Mouse (Mus musculus) liver (tissue): ENCODE data around the gene Mlc1.

Experiments
- DNase-seq: peaks from one replicate; pipeline ENCODE4 v3.0.0-alpha.2; 2020; ENCODE audit warnings: mixed read lengths

Mlc1 gene

DNA sequence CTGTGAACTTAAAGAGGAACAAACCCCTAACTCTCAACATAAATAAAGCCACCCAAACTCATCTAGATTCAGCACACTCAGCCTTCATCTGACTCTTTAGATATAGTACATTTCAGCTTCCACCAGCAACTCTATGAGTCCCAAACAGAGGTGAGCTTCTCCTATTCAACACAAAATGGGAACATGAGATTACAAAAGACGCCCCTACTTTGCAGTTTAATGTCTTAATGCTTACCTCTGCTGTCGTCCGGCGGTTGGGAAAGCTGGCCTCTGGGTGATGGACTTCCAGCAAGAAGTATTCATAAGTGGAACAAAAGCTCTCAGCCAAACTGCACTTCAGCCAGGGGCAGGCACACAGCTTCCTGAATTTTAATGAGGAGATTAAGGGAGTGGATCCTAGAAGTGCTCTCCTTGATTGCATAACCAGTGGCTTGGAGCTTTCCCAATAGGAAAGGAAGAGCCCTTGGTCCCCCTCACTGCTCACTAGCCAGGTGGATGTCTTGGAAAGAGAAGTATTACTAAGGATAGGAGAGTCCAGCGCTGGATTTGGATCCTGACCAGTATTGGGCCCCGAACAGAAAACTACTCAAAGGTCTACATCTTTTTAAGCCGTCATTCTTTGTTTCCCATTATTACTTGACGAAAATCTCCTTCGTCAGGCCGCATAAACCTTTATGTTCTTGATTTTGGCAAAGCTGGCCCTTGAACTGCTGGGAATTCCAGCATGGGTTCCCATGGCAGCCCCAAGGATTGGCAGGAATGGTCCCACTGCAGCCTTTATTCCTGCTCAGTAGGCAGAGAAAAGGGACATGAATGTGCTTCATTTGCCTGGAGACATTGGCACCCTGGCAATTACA lies at the start of gene Mlc1:
Gene Mlc1, minus strand, starts transcription at position 727 of the 857 bp plus-strand sequence.
- no peak for DNase-seq

DNA sequence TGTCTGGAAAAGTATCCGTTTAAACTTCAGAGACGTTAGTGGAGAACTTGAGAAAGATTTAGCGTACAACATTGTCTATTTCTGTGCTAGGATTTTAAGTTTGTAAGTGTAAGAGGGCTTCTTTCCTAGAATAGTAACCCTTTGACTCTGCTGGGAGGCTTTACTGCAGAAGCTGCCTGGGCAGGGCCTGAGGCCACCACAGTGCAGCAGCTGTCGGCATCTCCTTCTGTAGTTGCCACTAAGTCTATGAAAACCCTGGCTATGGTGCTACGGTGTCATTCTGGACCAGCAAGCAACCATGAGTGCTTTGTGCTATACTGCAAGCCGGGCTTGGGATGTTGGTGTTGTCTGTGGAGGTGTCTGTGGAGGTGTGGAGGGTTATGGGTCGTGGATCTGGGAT lies 41.7 kb upstream of the Mlc1 start:
- no peak for DNase-seq

DNA sequence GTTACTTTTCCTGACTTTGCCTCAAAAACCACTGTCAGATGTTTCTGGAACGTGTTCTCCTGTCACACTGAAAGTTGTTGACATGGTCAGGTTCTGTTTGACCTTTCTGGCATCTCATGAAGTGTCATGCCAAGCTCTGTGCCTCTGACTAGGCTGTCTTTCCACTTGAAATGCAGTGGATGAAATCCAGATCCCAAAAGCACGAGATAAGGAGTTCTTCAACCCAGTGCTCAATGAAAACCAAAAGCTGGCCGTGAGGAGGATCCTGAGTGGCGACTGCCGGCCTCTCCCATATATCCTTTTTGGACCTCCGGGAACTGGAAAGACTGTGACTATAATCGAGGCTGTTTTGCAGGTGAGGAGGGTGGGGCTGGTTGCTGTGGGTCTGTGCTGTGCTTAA lies 41.3 kb upstream of the Mlc1 start:
- DNase-seq, result no peak

DNA sequence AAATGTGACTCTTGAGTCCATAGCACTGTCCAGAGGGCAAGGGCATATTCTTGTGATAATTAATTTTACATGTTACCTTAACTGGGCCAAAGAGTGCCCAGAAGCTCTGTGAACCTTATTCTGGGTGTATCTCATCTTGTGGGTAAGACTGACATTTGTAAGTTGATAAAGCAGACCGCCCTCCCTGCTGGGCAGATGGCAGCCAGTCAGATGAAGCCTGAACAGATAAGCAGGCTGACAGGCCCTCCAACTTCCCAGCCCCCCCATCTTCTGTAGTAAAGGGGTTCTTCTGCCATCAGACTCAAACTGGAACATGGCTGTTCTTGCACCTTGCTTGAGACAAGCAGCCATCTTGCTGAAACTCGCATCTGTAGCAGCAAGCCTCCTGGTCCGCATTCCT lies 37.9 kb upstream of the Mlc1 start:
- no peak for DNase-seq

DNA sequence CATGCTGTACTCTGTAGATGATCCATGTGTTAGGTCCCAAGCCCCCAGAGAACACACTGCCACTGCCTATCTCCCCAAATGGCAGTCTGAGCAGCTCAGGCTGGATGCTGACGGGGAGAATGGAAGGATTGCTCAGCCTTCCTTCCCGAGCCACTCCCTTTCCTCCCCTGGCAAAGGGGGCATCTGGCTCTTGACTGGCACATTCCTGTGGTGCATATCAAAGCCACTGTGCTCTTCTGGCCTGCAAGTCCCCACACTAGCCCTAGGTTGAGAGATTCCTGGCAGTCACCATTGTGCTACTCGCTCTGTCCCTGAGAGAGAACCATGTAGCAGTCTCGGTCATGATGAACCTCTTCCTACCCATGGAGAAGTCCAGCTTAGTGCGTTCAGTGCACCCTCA lies 29.0 kb upstream of the Mlc1 start:
- DNase-seq, result no peak

DNA sequence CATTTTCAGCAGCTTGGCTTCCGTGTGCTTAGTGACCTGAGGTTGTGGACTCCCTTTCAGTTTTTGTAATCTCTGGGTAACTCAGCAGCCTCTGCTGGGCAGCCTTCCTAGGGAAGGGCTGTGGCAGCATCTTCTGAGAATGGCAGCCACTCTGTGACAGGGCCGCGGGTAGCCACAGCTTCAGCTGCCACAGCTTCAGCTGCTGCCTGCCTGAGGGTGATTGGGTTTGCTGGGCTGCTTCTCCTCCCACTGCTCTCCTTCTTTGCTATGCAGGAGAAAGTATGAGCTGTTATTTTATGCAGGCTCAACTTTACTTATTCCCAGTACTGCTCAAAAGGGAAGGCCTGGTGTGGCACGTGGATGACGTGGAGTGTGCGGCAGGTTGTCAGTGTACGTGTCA lies 28.2 kb upstream of the Mlc1 start:
- no peak for DNase-seq

DNA sequence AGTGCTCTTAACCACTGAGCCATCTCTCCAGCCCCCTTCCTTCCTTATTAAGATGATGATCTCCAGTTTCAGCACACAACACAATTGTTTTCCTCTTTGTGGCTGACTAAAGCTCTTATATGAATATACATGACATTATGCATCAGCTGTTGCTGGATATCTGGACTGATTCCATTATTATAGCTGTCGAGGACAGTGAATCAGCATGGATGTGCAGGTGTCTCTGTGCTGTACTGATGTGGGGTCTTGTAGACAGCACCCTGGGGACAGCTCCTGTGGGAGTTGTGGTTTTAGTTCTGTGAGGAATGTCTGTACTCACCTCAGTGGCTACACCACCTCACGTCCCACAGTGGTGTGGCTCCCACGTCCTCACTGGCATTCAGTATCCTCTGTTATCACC lies 22.4 kb upstream of the Mlc1 start:
- no peak for DNase-seq

DNA sequence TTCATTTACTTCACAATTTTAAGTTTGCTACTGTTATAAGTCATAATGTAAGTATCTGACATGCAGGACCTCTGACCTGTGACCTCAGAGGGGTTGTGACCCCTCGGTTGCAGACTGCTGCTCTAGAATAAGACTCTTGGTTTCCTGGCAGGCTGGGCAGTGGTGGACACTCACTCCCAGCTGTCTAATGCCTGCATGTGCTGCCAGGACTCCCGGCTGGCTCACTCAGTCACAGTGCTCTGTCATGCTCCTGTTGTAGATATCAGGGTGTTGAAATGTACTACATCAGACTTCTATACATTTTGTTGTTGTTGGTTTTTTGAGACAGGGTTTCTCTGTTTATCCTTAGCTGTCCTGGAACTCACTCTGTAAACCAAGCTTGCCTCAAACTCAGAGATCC lies 21.6 kb upstream of the Mlc1 start:
- DNase-seq, result no peak

DNA sequence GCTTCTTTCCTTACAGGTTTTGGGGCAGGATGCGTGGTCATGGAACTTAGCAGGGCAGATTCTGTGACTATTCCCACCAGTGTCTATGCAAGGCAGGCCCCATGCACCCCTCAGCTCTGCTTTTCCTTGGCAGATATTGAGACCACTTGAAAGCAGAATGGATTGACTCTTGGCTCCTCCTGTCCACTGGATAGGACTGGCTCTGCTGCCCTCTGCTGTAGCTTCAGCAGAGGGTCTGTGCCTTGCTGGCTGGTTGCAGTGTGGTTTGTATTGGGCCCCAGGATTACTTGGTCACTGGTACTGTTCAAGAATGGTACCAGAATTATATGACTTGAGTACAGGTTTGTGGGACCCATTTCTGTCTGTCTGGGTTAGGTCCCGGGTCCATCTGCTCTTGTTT lies 20.3 kb upstream of the Mlc1 start:
- DNase-seq, result no peak

DNA sequence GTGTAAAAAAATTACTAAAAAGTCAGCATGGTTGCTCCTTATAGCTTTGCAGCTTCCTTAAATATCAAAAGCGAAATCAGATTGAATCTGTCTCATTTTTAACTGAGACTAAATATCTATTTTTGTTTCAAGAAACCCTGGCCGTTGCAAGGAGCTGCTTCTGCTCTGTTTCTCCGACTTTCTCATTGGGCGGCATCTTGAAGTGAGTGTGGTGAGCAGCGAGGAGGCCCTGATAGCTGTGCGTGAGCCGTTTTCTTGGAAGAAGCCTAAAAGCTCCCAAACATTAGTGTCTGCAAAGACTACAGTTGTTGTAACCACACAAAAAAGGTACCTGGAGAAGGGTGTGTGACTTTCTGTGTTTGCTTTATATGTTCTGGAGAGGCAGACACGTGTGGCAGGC lies 19.8 kb upstream of the Mlc1 start:
- no peak for DNase-seq

DNA sequence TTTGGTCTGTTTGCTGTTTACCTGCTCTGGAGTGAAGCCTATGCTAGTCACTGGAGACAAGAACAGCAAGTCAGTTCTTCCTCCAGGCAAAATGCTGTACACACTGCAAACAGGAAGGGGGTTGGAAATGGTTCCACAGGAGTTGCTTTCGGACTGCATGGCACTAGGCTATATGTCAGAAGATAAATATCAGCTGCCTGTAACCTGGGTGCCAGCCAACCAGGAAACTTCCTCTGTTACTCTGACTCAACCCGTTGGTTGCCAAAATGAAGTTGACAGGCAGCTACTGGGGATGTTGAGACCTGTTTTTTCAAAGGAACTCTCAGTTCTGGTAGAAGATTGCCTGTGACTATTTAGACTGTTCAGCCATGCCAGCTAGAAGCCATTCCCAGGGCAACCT lies 10.4 kb upstream of the Mlc1 start:
- no peak for DNase-seq

DNA sequence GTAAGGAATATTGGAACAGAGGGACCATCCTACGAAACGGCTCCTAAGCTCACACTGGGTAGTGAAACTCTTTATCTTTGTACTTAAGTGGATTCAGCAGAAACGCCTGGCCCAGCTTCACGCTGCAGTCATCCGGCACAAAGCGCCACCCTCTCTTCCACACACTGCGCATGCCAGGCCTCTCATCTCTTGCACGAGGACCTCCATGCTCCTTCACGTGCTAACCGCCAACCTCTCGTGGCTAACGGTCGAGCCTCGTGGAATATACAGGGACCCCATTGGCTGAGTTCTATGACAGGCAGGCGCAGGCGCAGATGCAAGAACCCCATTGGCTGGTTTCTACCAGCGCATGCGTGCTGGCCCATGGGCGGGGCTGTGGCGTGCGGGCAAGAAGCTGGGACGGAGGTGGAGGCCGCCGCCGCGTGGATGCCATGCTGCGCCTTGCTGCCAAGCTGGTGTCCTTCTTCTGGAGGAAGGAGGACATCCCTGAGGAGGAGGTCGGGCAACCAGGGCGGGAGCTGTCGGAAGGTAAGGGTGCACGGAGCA lies 3.8 kb upstream of the Mlc1 start, which contains the start of gene Mov10l1:
Gene Mov10l1, plus strand, starts transcription at position 376 of the 546 bp plus-strand sequence.
- DNase-seq, result no peak

DNA sequence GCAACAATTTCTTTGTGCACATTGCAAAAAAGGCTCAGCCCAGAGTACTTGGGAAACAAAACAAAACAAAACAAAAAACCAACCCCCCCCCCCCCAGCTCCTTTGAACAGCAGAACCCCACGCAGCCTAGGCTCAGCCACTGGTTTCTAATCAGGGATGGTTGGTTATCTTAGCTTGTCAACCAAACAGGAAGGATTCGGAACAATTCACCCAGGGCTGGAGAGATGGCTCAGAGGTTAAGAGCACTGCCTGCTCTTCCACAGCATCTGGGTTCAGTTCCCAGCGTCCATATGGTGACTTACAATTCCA lies 285 bp upstream of the Mlc1 start:
- DNase-seq, result no peak

DNA sequence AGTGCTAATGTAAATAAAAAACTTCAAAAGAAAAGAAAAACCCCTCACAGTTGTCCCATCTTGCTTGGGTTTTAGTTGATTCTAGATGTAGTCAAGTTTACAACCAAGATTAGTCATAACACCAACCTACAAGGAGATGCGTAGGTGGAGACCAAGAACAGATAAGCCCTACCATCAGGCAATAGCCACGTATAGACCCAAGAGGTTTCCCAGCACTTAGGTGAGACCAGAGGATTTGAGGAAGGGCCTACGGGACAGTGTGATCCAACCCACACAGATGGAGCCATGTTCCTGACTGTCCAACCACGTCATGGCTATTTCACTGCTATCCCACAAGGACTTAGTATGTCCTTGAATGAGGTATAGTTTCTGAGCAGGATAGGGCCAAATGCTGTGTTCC lies 6.5 kb downstream of the Mlc1 start:
- no peak for DNase-seq

DNA sequence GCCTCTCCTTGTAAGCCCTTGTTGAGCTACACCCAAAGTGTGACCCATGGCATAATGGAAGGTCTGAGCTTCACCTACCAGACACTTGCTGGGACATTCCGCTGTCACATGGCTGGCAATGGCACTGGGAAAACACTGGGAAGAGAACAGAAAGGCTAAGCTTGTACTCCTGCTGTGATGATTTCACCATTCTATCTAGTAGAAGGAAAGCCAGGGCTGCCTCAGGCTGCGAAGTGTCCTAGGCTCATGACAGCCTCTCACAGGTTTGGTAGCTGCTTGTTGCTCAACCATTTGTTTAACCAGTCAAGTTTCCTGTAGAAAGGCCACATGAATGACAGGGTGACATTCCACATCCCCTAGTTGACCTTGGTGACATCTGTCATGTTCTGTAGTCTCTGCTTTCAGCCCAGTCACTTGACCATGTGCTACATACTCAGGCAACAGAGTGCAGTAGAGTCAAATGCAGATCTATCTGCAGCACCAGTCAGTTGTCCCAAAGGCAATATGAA lies 14.7 kb downstream of the Mlc1 start:
- DNase-seq, result no peak

DNA sequence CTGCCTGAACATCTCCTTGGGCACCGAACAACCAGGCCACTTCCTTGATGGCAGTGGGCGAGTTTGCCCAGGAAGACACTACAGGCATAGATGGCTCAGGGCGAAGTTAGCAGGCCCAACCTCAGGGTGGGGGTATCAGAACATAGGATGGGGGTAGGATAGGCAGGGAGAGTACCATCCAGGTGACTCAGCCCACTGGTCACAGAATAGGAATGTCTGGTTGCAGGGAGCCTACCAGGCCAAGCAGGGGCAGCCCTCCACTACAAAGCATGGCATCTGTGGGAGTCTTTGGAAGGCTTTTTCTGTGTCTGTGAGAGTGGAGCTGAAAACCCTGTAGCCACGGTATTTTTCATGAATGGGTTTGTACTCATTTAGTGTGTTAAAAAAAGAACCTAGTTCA lies 21.3 kb downstream of the Mlc1 start:
- DNase-seq, result no peak

DNA sequence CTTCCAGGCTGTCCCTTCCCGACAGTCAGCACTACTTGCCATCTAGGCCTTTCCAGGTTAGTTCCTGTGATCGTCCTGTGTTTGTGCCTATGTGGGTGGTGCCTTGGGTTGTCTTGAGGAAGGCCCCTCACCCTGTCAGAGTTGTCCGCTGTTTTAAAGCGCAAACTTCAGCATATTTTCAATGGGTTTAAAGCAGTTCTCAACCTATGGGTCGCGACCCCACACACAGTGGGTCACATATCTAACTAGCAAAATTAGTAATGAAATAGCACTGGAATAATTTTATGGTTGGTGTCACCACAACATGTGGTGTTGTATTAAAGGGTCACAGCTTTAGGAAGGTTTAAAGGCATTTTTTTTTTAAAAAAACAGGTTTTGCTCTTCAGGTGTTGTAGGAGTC lies 23.5 kb downstream of the Mlc1 start:
- no peak for DNase-seq

DNA sequence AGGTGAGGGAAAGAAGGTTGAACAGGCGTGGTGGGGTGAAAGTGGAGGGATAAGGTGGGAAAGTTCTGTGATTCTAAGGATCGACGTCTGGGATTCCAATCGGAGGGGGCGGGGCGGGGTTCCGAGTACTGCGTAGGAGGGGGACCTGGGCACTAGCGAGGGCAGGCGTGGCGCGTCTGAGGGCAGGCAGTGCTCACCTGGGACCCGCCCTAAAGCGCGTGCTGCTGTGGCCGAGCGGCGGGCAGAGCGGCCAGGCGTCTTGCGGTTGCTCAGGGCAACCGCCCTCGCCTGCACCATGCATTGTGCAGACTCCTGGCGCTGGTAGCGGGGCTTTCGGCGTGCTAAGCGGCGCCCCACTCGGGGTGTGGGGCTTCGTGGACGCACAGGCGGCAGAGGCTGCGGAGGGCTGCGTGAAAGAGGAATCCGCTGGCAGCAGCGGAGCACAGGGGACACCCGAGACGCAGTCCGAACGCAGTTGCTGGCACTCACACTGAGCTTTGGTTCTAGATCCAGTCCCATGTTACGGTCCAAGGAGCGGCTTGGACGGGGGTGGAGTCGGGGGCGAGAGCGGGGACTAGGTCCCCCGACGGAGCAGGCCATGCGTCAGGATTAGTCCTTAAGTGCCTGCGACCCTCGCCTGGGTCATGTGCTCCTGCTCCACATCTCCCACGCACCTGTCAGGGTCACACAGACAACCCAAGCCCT lies 24.3 kb downstream of the Mlc1 start, which contains the start of gene Ttll8:
Gene Ttll8, minus strand, starts transcription at position 51 of the 705 bp plus-strand sequence.
- peak; percentile 9 for DNase-seq

DNA sequence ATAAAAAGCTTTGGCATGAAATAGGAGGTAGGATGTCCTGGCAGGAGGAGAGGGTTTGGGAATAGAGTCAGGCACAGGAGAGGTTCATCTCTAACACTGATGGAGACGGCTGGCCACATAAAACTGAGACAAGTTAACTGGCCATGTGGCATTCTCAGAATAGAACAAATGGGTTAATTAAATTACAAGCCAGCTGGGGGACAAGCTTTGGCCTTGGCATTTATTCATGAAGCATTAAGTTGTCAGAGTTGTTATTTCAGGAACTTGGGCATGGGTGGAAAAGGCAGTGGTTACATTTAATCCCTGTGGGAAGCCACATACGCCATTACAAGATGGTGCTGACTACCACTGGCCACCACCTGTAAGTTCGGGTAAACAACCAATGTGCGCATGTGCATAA lies 27.6 kb downstream of the Mlc1 start:
- DNase-seq, result no peak

DNA sequence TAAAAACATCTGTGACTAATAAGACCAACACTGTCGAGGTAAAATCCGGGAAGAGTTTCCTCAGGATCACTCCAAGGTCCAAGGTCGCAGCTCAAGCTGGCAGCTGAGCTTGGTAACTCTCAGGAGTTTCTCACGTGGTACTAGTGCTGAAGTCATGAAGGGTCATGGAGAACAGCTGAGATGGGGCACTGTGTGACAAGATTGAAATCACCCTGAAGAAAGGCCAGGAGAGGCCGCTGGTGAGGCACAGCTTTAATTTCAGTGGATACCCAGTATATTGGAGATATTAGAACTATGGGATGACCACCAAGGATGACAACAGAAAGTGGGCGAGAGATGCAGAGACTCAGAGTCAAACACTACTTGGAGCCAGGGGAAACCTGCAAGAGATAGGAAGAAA lies 32.0 kb downstream of the Mlc1 start:
- DNase-seq, result no peak

DNA sequence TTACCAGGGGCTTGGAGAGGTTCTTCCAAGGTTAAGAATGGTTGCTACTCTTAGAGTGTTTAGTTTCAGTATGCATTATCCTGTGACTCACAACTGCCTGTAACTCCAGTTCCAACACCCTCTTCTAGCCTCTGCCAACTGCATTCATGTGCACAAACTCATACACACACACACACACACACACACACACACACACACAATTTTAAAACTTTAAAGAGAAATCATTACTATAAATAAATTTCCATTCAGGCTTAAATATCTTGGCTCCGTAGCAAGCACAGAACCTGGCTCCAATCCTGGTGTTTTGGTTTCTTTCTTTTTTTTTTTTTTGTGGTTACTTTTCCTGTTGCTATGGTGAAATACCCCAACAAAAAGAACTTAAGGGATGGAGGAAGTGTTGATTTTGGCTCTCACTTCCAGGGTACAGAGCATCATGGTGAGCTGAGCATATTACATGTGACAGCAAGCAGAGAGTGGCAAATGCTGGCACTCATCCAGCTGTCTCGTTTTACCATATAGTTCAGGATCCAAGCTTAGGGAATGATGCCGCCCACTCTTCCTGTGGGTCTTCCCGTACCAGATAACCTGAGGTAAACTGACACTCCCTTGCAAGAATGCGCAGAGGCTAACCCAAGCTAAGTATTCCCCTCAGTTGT lies 34.8 kb downstream of the Mlc1 start:
- no peak for DNase-seq

DNA sequence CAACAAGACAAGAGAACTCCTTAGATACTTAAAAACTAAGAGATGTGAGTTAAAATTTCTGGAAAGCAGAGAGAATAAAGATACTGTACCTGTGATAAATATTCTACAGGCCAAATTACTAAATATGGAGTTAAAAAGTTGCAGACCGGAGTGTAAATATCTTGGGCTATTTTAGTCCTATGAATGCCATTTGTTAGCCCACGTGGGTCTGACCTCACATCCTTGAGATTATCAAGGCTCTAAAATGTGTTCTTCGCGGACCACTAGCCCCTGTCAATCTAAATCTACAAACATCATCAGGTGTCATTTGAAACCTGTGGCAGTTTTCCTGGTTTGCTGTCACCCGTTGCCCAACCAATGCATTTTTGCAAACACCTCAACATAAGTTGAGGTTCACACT lies 36.0 kb downstream of the Mlc1 start:
- DNase-seq, result no peak

DNA sequence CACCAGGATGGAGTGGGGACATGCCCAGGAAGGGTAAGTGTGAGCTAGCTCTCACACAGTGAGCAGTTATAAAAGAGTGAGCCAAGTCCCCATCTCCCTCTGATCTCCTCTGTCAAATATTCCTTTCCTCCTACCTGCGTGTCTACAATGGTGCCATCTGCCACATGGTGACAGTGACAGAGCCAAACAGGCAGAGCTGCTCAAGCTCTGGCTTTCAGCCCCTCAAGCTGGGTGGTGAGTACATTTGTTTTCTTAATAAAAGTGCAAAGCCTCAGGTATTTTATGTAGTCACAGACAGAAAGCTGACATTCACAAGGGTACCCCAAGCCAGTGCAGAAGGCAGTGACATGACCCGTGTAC lies 41.5 kb downstream of the Mlc1 start:
- no peak for DNase-seq
